Mouse (Mus musculus) embryonic facial prominence, embryonic 14.5 days (tissue): ENCODE measurements around the gene Fbxo28. TPM values are rescaled to one million over a fixed set of nuclear protein-coding genes. Genes with fewer than 3 reads are reported as not detected.
"Not testable (repeated sequence)": the region's sequence is repeated elsewhere in the genome, so short reads cannot be mapped to it uniquely, and the experiment has no call there.

Experiments
- ATAC-seq: fragments of 200-750 bp; cut with Nextera tagmentation; 2 replicates; pipeline ENCODE4 v1.8.0; 2017; ENCODE audit warnings: low read depth, moderate number of reproducible peaks, moderate TSS enrichment
- DNase-seq: peaks from one replicate; pipeline ENCODE4 v3.0.0-alpha.2; 2015; ENCODE audit warnings: low spot score
- H3K27ac ChIP-seq: fragments of 300-500 bp; sonication (generic); replicated peaks from 2 replicates; pipeline ENCODE4 v1.5.1; 2014; ENCODE audit warnings: low read depth, mild to moderate bottlenecking, low read length, moderate library complexity
- H3K27me3 ChIP-seq: fragments of 300-500 bp; sonication (generic); replicated peaks from 2 replicates; pipeline ENCODE4 v1.6.1; 2014; ENCODE audit warnings: low read length; ENCODE audit not compliant: control insufficient read depth, insufficient read depth
- H3K36me3 ChIP-seq: fragments of 300-500 bp; sonication (generic); 2 replicates; pipeline ENCODE4 v1.6.1; 2014; ENCODE audit warnings: low read length, mixed read lengths; ENCODE audit not compliant: control insufficient read depth, insufficient read depth
- H3K4me1 ChIP-seq: fragments of 300-500 bp; sonication (generic); 2 replicates; pipeline ENCODE4 v1.6.1; 2014; ENCODE audit warnings: antibody characterized with exemption, low read length; ENCODE audit not compliant: control insufficient read depth, insufficient read depth
- H3K4me2 ChIP-seq: fragments of 300-500 bp; sonication (generic); 2 replicates; pipeline ENCODE4 v1.6.1; 2014; ENCODE audit warnings: low read depth, mild to moderate bottlenecking, low read length, moderate library complexity, mixed read lengths
- H3K4me3 ChIP-seq: fragments of 300-500 bp; sonication (generic); 2 replicates; pipeline ENCODE4 v1.5.1; 2014; ENCODE audit warnings: low read depth, mild to moderate bottlenecking, low read length
- H3K9ac ChIP-seq: fragments of 300-500 bp; sonication (generic); 2 replicates; pipeline ENCODE4 v1.6.1; 2014; ENCODE audit warnings: low read depth, mild to moderate bottlenecking, low read length, moderate library complexity, mixed read lengths
- H3K9me3 ChIP-seq: fragments of 300-500 bp; sonication (generic); 2 replicates; pipeline ENCODE4 v1.6.1; 2016; ENCODE audit warnings: low read length; ENCODE audit not compliant: control insufficient read depth
- WGBS: fragments of 180-500 bp; shearing (Covaris S2); extraction: QIAGEN DNeasy Blood & Tissue Kit; methylation state at CpG from one replicate; pipeline ENCODE4 v1.1.7; 2014; 5-methylcytosine and 5-hydroxymethylcytosine counted together
- polyA plus RNA-seq: library from polyadenylated mRNA; unstranded; fragments of >200 nt; fragmentation: Nextera tagmentation; extraction: Ambion mirVana; gene quantifications from 2 replicates; pipeline ENCODE4 v1.2.1, GENCODE M21; 2014

The Fbxo28 gene
- polyA plus RNA-seq, 1 experiment from 2014 or later, result 25.4 TPM

DNA sequence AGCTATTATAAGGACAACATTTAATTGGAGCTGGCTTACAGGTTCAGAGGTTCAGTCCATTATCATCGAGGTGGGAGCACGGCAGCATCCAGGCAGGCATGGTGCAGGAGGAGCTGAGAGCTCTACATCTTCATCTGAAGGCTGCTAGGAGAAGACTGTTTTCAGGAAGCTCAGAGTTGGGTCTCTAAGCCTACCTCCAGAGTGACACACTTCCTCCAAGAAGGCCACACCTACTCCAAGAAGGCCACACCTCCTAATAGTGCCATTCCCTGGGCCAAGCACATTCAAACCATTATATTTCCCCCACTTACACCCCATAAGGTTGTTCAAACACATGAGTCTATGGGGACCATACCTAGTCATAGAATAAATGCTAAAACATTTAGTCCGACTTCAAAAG, 50.7 kb downstream of the Fbxo28 start:
- H3K4me3 ChIP-seq, H3K27me3 ChIP-seq, ATAC-seq, DNase-seq, H3K36me3 ChIP-seq, H3K9me3 ChIP-seq, H3K4me2 ChIP-seq, H3K27ac ChIP-seq, H3K9ac ChIP-seq, H3K4me1 ChIP-seq: not testable (repeated sequence)
- 85% methylated on average over 3 of the region's 3 CpGs for WGBS

DNA sequence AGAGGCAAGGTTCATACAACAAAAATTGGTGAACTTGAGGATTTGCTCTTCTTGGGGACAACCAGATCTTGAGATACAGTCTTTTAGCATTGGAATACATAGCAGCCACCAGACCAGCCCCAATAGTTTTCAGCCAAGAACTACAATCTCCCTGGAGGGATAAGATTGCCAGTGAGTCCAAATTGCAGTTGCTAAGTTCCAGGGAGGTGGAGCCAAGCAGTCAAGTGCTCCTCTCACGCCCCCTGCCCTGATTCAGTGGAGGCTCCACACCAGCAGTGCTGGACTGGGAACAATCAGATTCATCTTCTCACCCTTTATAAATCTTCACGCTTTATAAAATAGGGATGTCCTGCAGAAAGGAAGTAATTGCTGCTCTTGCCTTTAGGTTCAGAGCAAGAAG, 51.6 kb downstream of the Fbxo28 start:
- no peak overlapping the region for H3K9ac ChIP-seq
- ATAC-seq (no peak), DNase-seq (peak; percentile 45)
- no peak overlapping the region for H3K4me3 ChIP-seq
- no peak overlapping the region for H3K27ac ChIP-seq
- no peaks in the 10 kb centered on the region for H3K36me3 ChIP-seq
- H3K4me1 ChIP-seq, result no peaks in the 10 kb centered on the region
- no peaks in the 10 kb centered on the region for H3K27me3 ChIP-seq
- no peak overlapping the region for H3K4me2 ChIP-seq
- 0 out of 2 replicates have a peak, but pooled peaks cover 4% of the 10 kb centered on the region for H3K9me3 ChIP-seq
- 55% methylated on average over 2 of the region's 2 CpGs for WGBS

GRCm38 (mm10) chr1:182288601-182289000, 52.8 kb downstream of the Fbxo28 start:
- WGBS, result 48% methylated on average over 2 of the region's 2 CpGs
- Histone ChIP-seq H3K4me3 (no peak overlapping the region), H3K27me3 (no peaks in the 10 kb centered on the region), H3K9me3 (no peaks in the 10 kb centered on the region), H3K36me3 (no peaks in the 10 kb centered on the region), H3K4me1 (no peaks in the 10 kb centered on the region), H3K9ac (no peak overlapping the region), H3K27ac (no peak overlapping the region), H3K4me2 (no peak overlapping the region)
- ATAC-seq, result no peak
- DNase-seq, result no peak

- ATAC-seq, result no peak
- 57% methylated on average over 7 of the region's 7 CpGs for WGBS
- Histone ChIP-seq H3K4me2 (no peak overlapping the region), H3K4me1 (peaks cover 5% of the 10 kb centered on the region), H3K4me3 (no peak overlapping the region), H3K9ac (no peak overlapping the region), H3K36me3 (no peaks in the 10 kb centered on the region), H3K9me3 (no peaks in the 10 kb centered on the region), H3K27me3 (no peaks in the 10 kb centered on the region), H3K27ac (no peak overlapping the region)
- DNase-seq, result no peak
These were observed 53.6 kb downstream of the Fbxo28 start for GRCm38 (mm10) chr1:182287781-182288180.

GRCm38 (mm10) chr1:182284795-182285194, 56.6 kb downstream of the Fbxo28 start:
- no peak overlapping the region for H3K9ac ChIP-seq
- H3K4me2 ChIP-seq, result no peak overlapping the region
- no peaks in the 10 kb centered on the region for H3K9me3 ChIP-seq
- no peak for ATAC-seq
- no peak overlapping the region for H3K27ac ChIP-seq
- H3K36me3 ChIP-seq, result no peaks in the 10 kb centered on the region
- no peaks in the 10 kb centered on the region for H3K27me3 ChIP-seq
- 86% methylated on average over 2 of the region's 2 CpGs for WGBS
- peaks cover 21% of the 10 kb centered on the region for H3K4me1 ChIP-seq
- no peak for DNase-seq
- H3K4me3 ChIP-seq, result no peak overlapping the region

DNA sequence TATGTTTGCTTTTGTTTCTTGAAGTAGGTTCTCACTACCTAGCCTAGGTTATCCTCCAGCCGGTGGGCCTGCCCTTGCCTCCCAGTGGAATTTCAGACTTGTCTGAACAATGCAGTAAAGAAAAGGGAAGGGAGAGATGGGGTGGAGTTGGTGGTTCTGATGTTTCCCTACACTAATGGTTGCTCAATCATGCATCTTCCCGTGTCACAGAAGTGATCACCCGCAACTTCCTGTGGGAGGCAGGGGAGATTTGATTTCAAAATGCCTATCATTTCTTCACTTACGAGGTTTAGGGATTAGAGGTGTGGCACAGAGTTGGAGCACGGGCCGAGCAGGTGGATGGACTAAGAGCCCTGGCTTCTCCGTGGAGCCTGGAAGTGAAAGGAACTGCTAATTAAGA, 58.2 kb downstream of the Fbxo28 start:
- Histone ChIP-seq H3K4me1 (peaks cover 21% of the 10 kb centered on the region), H3K27me3 (no peaks in the 10 kb centered on the region), H3K4me3 (peak overlapping the region; percentile 80), H3K9ac (peak overlapping the region; percentile 54), H3K27ac (0 out of 2 replicates have a peak overlapping the region, but pooled peaks have one; percentile 92), H3K36me3 (peaks cover 12% of the 10 kb centered on the region), H3K4me2 (peak overlapping the region; percentile 79), H3K9me3 (no peaks in the 10 kb centered on the region)
- DNase-seq, result peak; percentile 52
- WGBS, result 31% methylated on average over 7 of the region's 7 CpGs
- no peak for ATAC-seq

DNA sequence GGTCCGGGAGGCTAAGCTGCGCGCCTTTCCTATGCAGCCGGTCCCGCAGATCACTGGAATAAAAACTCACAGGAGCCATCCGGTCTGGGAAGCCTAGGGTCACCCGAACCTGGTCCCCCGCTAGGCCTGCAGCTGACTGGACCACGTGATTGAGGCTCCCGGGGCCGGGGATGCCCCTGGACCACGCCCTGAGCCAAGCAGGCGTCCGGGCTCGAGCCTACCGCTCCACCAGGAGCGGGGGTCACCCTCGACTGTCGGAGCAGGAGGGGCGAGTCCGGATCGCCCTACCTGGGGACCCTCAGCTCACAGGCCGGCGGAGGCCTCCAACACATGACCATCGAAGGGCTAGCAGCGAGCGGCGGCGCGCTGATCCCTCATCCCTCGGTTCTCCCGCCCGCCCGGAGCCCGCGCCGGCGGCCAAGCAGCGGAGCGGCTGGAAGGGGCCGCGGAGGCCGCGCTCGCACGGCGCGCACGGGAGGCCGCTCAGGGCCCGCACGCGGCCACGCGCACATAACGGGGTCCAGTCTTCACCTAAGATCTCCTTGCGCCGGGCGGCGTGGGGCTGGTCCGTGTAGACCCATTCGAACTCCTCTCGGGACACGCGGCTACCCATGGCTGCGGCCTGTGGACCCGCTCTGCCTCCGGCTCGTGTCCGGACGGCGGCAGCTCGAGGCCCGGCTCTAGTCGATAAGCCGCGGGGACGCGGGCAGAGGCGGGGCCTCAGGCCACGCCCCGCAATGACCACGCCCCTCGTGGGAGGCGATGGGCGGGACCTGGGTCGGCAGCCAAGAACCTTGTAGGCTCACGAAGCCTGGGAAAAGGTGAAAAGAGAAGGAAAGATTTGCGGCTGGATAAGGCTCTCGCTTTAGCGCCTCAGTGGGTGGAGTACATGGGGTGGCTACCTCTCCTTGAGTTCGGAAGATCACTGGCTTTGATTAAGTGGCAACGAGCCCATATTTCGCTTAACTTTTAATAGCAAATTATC, 59.0 kb downstream of the Fbxo28 start, which contains the start of gene Degs1:
TSS of gene Degs1 (minus strand) at position 714 of the 985 bp plus-strand sequence.
- H3K9ac ChIP-seq, result peak within 1 kb of the TSS; percentile 95
- ATAC-seq (peak; percentile 92), DNase-seq (peak; percentile 93)
- H3K27me3 ChIP-seq, result no peaks in the 10 kb centered on the region
- peaks cover 20% of the 10 kb centered on the region for H3K36me3 ChIP-seq
- H3K4me2 ChIP-seq, result peak within 1 kb of the TSS; percentile 79
- under 1% methylated on average over 40 of the region's 94 CpGs for WGBS
- H3K4me3 ChIP-seq, result peak within 1 kb of the TSS; percentile 80
- peaks cover 21% of the 10 kb centered on the region for H3K4me1 ChIP-seq
- H3K9me3 ChIP-seq, result no peaks in the 10 kb centered on the region
- H3K27ac ChIP-seq, result peak within 1 kb of the TSS; percentile 92

- DNase-seq, result peak; percentile 26
- WGBS, result 16% methylated on average over 9 of the region's 9 CpGs
- H3K9me3 ChIP-seq, result no peaks in the 10 kb centered on the region
- H3K27me3 ChIP-seq, result no peaks in the 10 kb centered on the region
- H3K36me3 ChIP-seq, result peaks cover 31% of the 10 kb centered on the region
- H3K27ac ChIP-seq, result no peak overlapping the region
- H3K4me3 ChIP-seq, result peak overlapping the region; percentile 80
- peak overlapping the region; percentile 95; the same call in 1 of the 2 replicates for H3K9ac ChIP-seq
- H3K4me2 ChIP-seq, result peak overlapping the region; percentile 79
- H3K4me1 ChIP-seq, result peaks cover 21% of the 10 kb centered on the region
- no peak for ATAC-seq
These were observed 60.1 kb downstream of the Fbxo28 start for GRCm38 (mm10) chr1:182281251-182281711.
